Mouse (Mus musculus) small intestine, adult 2 months (tissue): ENCODE data around the gene Dab2ip. TPM values are rescaled to one million over a fixed set of nuclear protein-coding genes. Genes with fewer than 3 reads are reported as not detected.
A peak's percentile ranks its signal among the peaks of the same experiment; 100 is the strongest.

ENCODE experiments used
- H3K27ac ChIP-seq: fragments of 200-500 bp; 2 replicates; pipeline ENCODE4 v1.5.1; 2012; ENCODE audit warnings: low read depth, low read length, control low read depth, inconsistent platforms; ENCODE audit not compliant: insufficient read depth
- H3K27me3 ChIP-seq: fragments of 200-500 bp; 2 replicates; pipeline ENCODE4 v1.6.1; 2012; ENCODE audit warnings: mild to moderate bottlenecking, moderate library complexity, low read length, inconsistent platforms; ENCODE audit not compliant: control insufficient read depth, insufficient read depth
- H3K36me3 ChIP-seq: fragments of 200-500 bp; 2 replicates; pipeline ENCODE4 v1.6.1; 2012; ENCODE audit warnings: mild to moderate bottlenecking, low read length, control low read depth, inconsistent platforms; ENCODE audit not compliant: control insufficient read depth, insufficient read depth
- H3K4me1 ChIP-seq: fragments of 200-500 bp; 2 replicates; pipeline ENCODE4 v1.6.1; 2012; ENCODE audit warnings: low read length, inconsistent platforms, mixed read lengths; ENCODE audit not compliant: control insufficient read depth, insufficient read depth, insufficient read length
- H3K4me3 ChIP-seq: fragments of 200-500 bp; 2 replicates; pipeline ENCODE4 v1.5.1; 2012; ENCODE audit warnings: low read depth, mild to moderate bottlenecking, control low read depth, inconsistent platforms, low read length, moderate library complexity
- CTCF ChIP-seq: fragments of 200-500 bp; IDR thresholded peaks from 2 replicates; pipeline ENCODE4 v1.5.1; 2012; ENCODE audit warnings: low read depth, mild to moderate bottlenecking, control low read depth, inconsistent platforms, low read length, moderate library complexity, mixed read lengths; ENCODE audit not compliant: insufficient replicate concordance, insufficient read length; ENCODE audit errors: extremely low read depth
- POLR2A ChIP-seq: fragments of 200-500 bp; IDR thresholded peaks from 2 replicates; pipeline ENCODE4 v1.6.1; 2012; ENCODE audit warnings: low read depth, mild to moderate bottlenecking, control low read depth, inconsistent platforms, low read length, moderate library complexity
- WGBS: fragments of 180-500 bp; shearing (Covaris S2); methylation state at CpG from one replicate; pipeline ENCODE4 v1.1.7; 2018; 5-methylcytosine and 5-hydroxymethylcytosine counted together
- polyA plus RNA-seq: library from polyadenylated mRNA; depleted of rRNA; stranded (reverse); fragments of >200 nt; gene quantifications from 2 replicates; pipeline ENCODE4 v1.2.3, GENCODE M21; 2012

The Dab2ip gene
- polyA plus RNA-seq, 1 experiment: 140 TPM

- Histone ChIP-seq H3K4me3 (no peak overlapping the region), H3K27ac (no peak overlapping the region), H3K36me3 (no peaks in the 10 kb centered on the region), H3K27me3 (no peaks in the 10 kb centered on the region), H3K4me1 (peaks cover 3% of the 10 kb centered on the region)
- no peak for TF ChIP-seq POLR2A
- no peak for TF ChIP-seq CTCF
- 85% methylated on average over 4 of the region's 4 CpGs for WGBS
Measured at GRCm38 (mm10) chr2:35596796-35597195, 38.7 kb downstream of the Dab2ip start.

GRCm38 (mm10) chr2:35598819-35599218, 40.8 kb downstream of the Dab2ip start:
- 83% methylated on average over 3 of the region's 3 CpGs for WGBS
- TF ChIP-seq POLR2A (no peak), CTCF (no peak)
- Histone ChIP-seq H3K4me1 (peaks cover 3% of the 10 kb centered on the region), H3K27ac (no peak overlapping the region), H3K27me3 (no peaks in the 10 kb centered on the region), H3K4me3 (no peak overlapping the region), H3K36me3 (no peaks in the 10 kb centered on the region)

DNA sequence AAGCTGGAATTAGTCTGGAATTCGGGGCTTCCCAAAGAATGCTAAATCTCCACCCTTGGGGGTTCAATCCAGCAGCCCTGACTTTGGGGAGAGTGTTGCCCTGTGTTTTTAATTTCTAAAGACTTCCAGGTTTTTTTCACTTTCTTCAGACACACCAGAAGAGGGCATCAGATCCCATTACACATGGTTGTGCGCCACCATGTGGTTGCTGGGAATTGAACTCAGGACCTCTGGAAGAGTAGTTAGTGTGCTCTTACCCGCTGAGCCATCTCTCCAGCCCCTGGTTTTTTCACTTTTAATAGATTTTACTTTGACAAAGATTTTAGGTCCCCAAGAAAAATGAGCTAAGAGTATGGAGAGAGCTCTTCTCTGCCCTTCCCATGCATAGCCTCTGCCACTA, 43.6 kb downstream of the Dab2ip start:
- no peak overlapping the region for H3K4me3 ChIP-seq
- no peak for TF ChIP-seq CTCF
- no peak for TF ChIP-seq POLR2A
- no peaks in the 10 kb centered on the region for H3K36me3 ChIP-seq
- WGBS: 88% methylated on average over 3 of the region's 3 CpGs
- H3K27ac ChIP-seq: no peak overlapping the region
- no peaks in the 10 kb centered on the region for H3K27me3 ChIP-seq
- no peaks in the 10 kb centered on the region for H3K4me1 ChIP-seq

DNA sequence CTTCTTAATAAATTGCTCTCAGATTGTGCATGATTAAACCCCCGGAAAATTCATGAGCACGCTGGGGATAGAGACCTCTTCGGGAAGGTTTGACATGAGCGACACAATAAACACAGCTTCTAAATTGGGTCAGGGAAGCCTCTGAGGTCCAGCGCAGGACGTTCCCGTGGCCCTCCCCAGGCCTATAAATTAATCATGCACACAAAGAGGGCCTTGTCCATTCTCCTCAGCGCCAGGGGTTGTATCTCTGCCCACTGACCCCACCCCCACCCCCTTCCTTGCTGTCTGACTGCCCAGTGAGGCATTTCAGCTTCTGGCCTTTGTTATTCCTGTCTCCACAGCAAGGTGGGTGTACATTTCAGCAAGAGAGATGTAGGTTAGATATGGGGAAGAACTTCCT, 49.4 kb downstream of the Dab2ip start:
- H3K4me1 ChIP-seq: 0 out of 2 replicates have a peak, but pooled peaks cover 3% of the 10 kb centered on the region
- H3K4me3 ChIP-seq: no peak overlapping the region
- no peaks in the 10 kb centered on the region for H3K36me3 ChIP-seq
- no peaks in the 10 kb centered on the region for H3K27me3 ChIP-seq
- WGBS: 62% methylated on average over 8 of the region's 8 CpGs
- no peak overlapping the region for H3K27ac ChIP-seq
- no peak for TF ChIP-seq CTCF

GRCm38 (mm10) chr2:35608856-35609255, 50.8 kb downstream of the Dab2ip start:
- Histone ChIP-seq H3K4me1 (peaks cover 6% of the 10 kb centered on the region; the same call in 1 of the 2 replicates), H3K4me3 (no peak overlapping the region), H3K27ac (no peak overlapping the region), H3K27me3 (no peaks in the 10 kb centered on the region), H3K36me3 (no peaks in the 10 kb centered on the region)
- TF ChIP-seq POLR2A (no peak), CTCF (no peak)
- 81% methylated on average over 7 of the region's 7 CpGs for WGBS

- no peaks in the 10 kb centered on the region for H3K27me3 ChIP-seq
- 44% methylated on average over 9 of the region's 9 CpGs for WGBS
- H3K4me1 ChIP-seq: peaks cover 6% of the 10 kb centered on the region; the same call in 1 of the 2 replicates
- no peak for TF ChIP-seq CTCF
- no peak for TF ChIP-seq POLR2A
- H3K27ac ChIP-seq: no peak overlapping the region
- no peaks in the 10 kb centered on the region for H3K36me3 ChIP-seq
- H3K4me3 ChIP-seq: no peak overlapping the region
Measured at GRCm38 (mm10) chr2:35609317-35609716, 51.3 kb downstream of the Dab2ip start.

DNA sequence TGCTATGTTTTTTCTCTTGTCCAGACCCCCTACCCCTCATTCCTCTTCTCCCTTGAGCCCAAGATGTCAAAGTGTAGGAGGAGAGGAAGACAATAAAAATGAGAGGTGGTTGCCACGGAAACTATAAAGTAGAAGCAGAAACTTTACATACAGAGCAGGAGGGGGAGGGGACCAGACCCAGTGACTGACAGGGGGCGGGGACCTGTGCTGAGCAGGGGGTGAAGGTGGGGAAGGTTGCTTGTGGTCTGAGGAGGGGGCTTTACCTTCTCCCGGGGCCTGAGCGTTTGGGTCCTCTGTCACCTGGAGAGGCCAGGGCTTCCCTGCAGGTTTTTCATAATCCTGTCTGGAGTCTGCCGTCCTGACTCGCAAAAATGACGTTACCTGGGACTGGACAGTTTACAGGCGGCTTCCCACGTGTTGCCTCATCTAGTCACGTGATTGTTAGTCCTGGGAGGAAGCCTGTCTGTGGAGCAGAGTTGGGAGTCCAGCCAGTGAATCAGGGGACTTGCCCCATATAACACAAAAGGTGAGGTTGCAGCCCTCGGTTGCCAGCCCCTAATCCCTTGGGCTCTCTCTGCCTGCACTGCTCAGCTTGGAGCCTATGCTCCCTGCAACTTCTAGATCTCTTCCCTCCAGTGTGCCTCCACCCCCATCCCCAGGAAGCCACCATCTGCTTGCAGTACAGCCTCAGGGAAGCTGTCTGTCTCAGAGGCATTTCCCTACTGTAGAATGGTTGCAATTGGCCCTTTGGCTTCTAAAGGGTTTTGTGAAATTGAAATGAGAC, 52.3 kb downstream of the Dab2ip start:
- Histone ChIP-seq H3K36me3 (no peaks in the 10 kb centered on the region), H3K4me3 (0 out of 2 replicates have a peak overlapping the region, but pooled peaks have one; percentile 7), H3K4me1 (peaks cover 6% of the 10 kb centered on the region; the same call in 1 of the 2 replicates), H3K27ac (no peak overlapping the region), H3K27me3 (no peaks in the 10 kb centered on the region)
- TF ChIP-seq POLR2A: no peak
- TF ChIP-seq CTCF: no peak
- 21% methylated on average over 11 of the region's 11 CpGs for WGBS

DNA sequence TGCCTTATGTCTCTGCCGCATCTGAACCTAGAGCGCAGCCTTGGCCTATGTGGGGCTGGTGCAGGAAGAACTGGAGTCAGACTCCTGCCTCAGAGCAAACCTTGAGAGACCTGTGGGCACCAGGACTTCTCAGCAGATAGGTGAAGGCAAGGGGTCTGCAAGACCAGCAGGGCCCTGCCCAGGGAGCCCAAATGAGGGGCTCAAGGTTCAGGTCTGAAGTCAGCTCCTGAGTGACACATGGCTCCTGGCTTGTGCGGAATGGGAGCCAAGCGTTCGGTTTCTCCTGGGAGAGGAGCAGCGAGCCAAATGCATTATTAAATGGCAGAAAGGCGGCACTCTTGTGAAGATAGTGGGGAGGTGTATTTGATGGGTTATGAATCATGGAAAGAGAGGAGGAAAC, 52.9 kb downstream of the Dab2ip start:
- no peaks in the 10 kb centered on the region for H3K27me3 ChIP-seq
- no peak overlapping the region for H3K4me3 ChIP-seq
- TF ChIP-seq POLR2A (no peak), CTCF (no peak)
- H3K4me1 ChIP-seq: peaks cover 7% of the 10 kb centered on the region
- no peak overlapping the region for H3K27ac ChIP-seq
- no peaks in the 10 kb centered on the region for H3K36me3 ChIP-seq
- WGBS: 90% methylated on average over 7 of the region's 7 CpGs
